Mouse (Mus musculus): ENCODE measurements around the gene Grid1.

Gene Grid1

DNA sequence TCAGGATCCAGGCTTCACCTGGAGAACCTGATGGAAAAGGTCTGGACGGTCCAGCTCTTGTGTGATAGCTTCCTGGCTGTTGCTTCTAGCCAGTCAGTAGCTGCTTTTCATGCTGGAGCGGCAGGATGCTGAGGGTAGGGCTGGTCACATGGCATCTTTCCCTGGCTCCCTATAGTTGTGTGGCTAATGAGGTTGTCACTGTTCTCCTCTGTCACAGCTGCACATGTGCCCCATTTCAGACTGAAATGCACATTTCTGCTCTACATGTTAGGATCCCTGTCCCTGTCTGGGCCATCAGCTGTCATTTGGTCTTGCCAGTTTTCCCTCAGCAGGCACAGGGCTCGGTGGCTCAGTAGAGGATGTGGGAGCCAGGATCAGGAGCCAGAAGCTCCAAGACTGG lies 17.2 kb downstream of the Grid1 start:
- DNase-seq (ENCODE audit: low read depth, low spot score) = no peak

DNA sequence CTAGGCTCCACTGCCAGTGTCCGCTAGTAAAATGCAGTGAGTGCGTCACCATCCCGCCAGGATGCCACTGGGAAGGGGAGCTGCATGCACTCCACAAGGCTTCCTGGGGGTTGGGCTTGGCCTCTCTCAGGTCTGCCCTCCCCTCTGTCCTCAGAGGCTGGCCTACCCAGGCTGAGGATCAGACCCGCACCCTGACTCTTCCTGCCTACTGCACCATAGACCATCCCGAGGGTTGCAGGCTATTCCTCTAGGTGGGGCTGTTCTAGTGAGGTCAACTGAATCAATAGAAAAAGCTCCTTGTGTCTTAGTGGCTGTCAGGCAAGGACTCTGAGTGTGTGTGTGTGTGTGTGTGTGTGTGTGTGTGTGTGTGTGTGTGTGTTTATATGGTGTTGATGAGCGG lies 19.1 kb downstream of the Grid1 start:
- no peak for DNase-seq (ENCODE audit: low read depth, low spot score)

DNA sequence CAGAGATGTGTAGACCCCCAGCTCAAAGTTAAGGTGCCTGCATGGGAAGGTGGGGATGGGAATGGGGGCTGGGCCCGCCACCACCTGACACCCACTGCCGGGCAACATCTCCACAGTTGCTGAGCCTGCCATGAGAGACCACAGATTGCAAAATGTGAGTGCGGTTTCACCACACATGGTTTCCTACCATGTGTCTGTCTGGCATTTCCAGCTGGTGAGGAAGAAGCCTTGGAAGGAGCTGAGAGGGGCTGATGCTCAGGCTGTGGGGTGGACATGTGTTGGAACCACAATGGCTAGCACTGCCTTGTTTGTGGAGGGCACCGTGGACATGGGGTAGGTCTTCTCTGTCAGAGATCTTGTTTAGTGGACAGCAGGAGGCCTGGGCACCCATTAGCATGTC lies 20.0 kb downstream of the Grid1 start:
- DNase-seq (ENCODE audit: low read depth, low spot score) = no peak

DNA sequence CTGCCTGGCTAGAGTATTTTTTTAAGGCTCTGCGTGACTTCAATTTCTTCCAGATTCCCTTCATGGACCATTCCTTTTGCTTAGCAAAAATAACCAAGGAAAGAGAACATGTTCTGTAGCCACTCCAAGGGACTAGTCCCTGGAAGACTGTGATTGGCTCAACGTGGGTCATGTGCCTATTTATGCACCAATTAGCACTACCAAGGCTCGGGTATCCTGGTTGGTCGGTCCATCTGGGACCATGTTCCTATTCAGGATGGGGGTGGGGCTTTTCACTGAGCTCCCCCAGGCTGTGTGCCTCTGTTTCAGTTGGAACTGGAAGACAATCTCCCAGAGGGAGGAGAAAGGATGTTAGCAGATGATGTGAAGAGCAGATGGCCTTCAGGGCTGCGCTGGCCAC lies 23.7 kb downstream of the Grid1 start:
- DNase-seq (ENCODE audit: low read depth, low spot score) = no peak

DNA sequence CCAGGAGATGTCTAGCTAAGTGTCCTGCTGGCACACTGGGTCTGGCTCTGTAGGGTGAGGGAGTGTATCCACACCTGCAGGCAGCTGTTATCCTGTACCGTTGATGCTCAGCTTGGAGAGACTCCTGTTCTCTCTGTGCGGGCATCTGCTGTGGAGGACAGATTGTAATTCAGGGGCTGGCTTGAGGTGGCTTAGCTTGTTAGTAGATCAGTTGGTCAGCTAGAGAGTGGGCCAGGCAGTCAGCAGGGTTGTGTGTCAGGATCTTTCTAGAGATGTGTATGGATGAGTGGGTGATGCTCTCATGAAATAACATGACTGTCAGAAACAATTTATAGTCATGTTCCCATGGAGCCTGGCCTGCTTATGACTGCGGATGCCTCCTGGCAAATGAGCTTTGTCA lies 24.3 kb downstream of the Grid1 start:
- DNase-seq (ENCODE audit: low read depth, low spot score) = no peak

DNA sequence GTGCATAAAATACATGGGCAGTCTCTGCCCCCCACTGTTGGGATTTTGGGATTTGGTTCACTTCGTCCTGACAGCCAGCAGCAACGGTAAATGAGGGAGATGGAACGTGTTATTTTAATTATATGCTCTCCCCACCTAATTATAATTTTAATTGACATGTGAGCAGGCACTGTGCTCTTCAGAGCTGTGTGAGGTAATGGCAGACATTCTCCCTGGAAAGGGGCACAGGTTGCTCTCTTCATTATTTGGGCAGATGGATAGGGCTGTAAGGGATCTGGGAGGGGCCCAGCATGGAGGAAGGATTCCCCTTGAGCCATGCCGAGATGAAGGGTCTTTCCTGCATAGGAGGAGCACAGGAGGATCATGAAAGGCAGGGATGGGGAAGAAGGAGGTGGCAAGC lies 26.9 kb downstream of the Grid1 start:
- DNase-seq (ENCODE audit: low read depth, low spot score) = no peak

DNA sequence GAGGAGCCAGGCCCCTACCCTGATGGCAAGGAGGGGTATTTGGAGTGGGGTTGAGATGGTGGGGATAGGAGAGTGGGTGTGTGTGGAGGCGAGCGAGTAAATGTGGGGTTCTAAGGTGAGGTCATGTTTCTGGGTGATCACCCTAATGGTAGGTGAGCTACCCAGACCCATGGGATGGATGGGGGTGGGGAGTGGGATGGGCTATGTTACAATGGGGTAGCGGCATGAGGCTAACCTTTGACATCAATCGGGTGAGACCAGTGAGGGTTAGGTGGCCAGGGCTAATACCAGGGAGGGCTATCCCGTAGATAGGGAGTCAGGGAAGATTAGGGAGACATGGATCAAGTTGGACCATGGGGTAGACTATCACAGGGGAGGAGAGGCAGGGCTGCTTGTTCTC lies 27.7 kb downstream of the Grid1 start:
- DNase-seq (ENCODE audit: low read depth, low spot score) = no peak

DNA sequence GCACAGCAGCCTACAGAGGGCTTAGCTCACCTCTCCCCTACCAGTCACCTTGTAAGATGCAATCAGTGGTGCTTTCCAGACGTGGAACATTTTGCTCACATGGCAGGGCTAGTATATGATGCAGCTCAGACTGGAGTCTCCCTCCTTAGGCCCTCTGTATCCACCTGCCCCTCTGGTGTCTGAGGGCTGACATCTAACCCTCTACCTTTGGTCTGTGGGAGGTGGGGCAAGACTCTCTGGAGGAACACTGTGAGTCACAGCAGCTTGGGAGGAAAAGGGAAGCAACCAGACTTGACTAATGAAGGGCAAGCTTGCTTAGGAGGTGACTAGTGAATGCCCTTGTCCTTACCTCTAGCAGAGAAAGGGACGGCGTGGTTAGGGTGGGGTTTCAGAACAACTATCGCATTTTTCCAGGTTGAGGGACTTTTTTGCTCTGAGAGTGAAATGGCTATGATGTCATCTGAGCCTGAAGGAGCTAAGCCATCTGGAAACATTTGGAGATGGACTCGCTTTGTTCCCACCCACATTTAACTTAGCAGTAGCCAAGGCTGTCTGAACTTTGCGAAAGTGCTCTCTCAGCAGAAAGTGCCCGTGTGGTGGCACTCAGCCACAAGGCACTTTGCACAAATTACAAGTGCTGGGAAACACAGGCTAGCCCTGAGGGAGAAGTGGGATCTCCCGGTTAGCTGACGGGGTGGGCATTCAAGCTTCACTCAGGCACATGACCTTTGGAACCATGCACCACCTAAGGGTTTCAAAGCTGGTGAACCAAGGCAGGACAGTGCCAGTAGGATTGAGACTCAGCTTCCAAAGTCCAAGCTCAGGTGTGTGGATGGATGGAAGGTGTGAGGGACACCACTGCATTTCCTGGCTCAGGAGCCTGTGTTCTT lies 41.2 kb downstream of the Grid1 start:
- no peak for DNase-seq (ENCODE audit: low read depth, low spot score)

DNA sequence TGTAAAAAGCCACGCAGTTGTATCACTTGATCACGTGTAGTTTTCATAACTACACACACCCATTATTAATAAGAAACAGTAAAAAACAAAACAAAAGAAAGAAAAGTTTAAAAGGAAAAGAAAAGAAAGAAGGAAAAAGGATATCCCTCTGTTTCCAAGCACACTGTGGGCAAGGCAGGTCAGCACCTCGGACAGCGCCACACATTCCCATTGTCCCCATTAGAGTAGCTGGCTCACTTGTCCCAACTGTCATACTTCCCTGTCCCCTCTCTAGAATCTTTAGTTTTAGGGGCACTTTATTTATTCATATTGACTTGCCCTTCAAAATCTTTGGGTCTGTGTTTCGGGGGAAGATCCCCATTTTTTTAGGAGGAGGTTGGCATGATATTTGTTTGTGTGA lies 47.4 kb downstream of the Grid1 start:
- no peak for DNase-seq (ENCODE audit: low read depth, low spot score)

DNA sequence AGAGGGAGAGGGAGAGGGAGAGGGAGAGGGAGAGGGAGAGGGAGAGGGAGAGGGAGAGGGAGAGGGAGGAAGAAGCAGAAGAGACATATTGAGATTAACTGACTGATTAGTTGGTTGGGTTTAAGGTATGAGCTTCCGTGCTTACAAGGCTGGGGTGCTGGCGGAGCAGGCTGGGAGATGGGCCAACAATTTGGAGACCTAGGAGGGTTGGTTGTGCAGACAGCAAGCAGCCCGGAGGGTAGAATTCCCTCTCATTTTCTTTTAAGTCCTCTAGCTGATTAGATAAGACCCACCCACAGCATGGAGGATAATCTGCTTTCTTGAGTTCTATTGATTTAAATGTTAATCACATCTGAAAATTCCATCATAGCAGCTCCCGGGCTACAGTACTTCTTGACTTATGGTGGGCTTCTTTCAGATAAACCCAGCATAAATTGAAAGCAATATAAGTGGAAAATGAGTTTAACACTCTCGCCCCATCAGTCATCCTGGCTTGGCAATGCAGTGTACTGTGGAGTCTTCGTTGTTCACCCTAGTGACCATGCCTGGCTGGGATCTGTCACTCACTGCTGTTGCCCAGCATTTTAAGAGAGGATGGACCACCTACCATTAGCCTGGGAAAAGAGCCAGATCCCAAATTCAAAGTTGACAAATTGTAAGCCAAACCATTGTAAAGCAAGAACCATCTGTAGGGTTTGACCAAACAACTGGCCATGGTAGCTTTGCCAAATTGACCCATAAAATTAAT lies 48.8 kb downstream of the Grid1 start:
- DNase-seq (ENCODE audit: low read depth, low spot score) = no peak

DNA sequence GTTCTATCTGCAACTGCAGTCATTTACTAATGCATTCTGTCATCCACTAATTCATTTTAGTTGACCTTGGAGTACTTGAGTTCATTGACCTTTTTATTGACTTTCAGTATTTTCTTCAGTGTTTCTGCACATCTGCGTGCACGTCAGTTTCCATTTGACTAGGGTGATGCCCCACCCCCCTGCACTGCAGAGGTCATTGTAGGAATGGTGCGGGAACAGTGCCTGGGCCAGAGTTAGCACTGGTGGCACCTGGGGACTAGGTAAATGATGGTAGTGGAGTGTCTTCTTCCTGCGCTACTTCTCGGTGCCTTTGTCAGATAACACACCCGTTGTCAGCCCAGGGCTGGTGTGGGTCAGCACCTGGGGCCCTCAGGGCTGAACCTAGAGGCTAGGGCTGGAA lies 60.1 kb downstream of the Grid1 start:
- no peak for DNase-seq (ENCODE audit: low read depth, low spot score)

DNA sequence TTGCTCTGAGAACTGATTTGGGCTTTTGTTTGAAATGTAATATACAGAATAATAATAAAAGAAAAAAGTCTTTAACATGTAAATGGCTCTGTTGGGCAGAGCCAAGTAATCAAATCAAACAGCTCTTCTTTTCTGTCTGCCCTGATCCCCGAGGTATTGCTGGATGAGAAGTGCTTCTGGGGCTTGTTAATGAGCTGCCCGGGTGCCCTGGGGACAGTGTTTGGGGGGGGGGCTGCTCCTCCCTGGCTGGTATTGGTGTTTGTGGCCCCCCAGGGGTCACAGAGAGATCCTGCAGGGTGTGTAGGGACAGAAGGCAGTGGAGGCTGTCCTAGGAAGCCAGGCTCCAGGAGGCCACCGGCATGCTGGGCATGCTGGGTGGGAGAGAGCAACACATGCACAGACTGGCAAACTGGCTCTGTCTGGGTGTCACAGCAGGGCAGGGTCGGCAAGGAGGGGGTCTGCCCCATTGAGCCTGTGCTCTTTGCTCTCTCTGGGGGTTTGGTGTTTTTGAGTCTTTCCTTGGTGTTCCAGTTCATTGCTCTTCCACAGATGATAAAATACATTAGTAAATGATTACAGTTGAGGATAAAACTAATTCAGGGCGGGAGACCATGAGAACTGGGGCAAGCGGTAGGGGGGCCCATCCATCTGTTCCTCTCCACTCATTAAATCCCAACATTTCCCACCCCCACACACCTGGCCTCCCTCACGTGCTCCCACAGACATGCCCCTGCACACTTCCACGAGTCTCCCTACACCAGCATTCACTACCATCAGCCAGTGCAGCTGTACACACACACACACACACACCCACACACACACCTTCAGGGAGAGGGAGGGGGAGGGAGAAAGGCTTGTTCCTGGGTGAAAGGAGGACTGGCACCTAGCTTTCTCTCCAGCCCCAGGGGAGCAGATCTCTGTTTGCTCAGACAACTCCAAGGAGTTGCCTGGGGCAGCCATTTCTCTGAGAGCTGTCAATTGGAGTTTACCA lies 60.8 kb downstream of the Grid1 start:
- no peak for DNase-seq (ENCODE audit: low read depth, low spot score)

DNA sequence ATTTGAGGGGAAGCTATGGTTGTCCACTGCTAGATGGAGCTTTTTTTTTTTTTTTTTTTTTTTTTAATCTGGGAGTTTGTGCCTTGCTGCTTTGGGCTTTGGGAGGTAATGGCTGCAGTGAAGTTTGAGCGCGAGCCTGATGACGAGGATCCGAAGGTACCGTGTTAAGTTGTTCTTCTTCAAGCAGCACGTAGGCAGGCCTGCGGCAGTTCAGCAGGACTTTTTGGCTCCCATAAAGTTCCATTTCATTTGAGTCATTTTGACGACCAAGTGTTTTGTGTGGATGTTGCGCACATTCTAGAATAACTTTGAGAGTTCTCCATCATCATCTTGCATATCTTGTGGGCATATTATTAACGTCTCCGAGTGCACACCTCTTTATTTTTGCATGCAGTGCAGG lies 64.3 kb downstream of the Grid1 start:
- DNase-seq (ENCODE audit: low read depth, low spot score) = no peak

DNA sequence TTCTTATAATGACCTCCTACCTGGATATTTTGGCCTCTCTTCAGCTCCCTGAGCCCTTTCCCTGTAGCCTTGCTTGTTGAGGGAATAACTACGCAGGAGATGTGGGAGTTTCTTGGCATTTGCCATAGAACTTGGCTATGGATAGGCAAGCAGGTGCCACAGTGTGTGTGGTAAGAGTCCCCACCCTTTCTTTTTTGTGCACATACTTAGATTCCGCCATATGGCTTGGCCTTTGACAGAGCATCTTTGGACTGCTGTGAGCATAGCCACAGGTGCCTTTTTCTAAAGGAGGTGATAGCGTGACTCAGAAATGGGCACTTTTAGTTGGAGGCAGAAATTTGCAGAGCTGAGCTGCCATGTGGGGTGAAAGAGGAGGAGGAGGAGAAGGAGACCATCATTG lies 64.7 kb downstream of the Grid1 start:
- no peak for DNase-seq (ENCODE audit: low read depth, low spot score)

DNA sequence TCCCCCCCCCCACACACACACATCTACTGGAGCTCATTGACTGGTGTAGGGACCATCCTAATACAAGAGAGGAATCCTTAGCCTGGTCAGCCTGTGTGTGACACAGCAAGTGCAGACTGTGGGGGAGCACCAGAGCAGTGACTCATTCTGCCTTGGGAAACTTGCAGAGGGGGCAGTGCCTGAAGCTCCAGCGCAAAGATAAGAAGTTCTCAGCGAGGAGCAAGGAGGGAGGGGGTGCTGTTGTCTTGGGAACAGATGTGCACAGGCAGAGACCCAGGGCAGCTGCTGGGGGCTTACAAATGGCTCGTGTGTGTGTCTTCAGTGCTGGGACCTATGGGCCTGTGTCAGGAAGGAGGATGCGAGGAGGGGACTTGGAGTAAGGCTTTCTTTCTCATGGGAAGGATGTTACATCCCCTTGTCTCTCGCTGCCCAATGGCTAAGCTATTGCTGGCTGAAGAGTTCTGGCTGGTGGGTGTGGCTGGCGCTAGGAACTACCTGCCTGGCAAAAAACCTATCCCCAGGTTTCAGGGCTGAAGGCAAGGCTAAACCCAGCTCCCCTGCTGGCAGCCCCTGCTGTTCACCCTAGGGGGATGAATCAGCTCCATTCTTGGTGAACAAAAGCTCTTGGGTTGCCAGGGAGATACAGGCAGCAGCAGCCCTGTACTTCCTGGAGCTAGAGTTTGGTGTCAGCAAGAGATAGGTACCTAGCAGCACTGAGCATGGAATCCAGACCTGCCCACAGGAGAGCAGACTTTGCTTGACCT lies 72.0 kb downstream of the Grid1 start:
- no peak for DNase-seq (ENCODE audit: low read depth, low spot score)

DNA sequence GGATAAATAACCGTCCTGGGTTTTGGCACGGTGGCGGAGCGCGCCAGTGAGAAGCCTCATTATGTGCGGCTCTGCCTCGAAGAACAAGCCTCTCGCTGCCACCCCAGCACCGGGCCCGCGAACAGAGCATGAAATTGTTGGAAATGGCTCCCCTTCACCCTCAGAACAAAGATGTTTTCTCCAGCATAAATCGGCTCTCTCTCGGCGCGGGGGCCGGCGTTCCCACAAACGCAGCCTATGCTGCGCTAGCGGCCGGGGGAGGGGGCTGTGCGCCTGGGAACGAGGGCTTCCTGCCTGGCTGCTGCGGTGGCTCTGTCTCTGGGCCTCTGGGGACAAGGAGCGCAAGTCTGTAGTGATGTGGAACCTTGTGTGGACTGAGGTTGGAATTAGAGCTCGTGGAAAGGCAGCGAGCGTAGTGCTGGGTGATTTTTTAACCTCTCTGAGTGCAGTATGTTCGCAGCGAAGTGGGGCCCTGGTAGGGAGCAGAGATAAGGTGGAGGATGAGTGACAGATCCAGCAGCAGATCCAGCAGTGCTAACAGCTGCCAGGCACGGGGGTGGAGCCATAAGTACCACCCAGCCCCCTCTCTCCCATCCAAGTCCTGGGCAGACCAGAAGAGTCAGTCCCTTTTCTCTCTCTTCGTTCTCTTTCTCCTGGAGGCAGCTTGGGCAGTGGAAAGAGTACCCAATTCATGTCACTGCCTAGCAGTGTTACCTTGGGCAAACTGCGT lies 76.5 kb downstream of the Grid1 start:
- no peak for DNase-seq (ENCODE audit: low read depth, low spot score)

DNA sequence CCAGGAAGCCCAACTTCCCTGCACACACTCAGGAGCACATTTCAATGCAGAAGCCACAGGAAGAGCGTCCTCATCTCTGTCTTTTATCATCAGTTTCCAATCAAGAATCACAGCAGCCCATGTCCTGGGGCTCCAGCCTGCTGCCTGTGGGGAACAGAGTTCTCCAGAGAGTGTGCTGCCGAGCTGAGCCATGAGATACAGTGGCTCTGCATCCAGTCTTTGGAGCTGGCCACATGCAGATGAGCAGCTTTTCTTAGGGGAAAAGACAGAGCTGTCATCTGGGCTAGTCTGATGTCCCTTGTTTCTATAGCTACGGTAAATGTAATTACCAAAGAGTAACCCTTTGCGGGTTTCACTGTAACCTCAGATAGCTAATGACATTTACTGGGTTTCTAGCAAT lies 83.9 kb downstream of the Grid1 start:
- DNase-seq (ENCODE audit: low read depth, low spot score) = no peak

DNA sequence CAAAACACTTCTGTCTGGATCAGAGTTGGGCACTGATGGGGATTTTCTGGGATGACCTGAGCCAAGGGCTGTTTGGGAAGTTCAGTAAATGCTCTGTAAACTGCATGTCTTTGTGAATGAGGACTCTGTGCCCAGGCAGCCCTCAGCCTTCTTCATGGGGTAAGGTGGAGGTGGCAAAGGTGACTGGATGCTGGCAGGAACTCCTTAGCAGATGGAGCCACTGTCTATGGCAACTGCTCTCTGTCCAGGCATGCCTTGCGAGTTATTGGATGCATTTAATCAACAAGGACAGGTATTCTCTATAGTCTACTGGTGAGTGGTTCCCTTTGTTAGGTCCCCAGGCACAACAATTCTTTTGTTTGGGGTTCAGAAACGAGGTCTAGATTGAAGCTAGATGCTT lies 85.8 kb downstream of the Grid1 start:
- DNase-seq (ENCODE audit: low read depth, low spot score) = no peak

DNA sequence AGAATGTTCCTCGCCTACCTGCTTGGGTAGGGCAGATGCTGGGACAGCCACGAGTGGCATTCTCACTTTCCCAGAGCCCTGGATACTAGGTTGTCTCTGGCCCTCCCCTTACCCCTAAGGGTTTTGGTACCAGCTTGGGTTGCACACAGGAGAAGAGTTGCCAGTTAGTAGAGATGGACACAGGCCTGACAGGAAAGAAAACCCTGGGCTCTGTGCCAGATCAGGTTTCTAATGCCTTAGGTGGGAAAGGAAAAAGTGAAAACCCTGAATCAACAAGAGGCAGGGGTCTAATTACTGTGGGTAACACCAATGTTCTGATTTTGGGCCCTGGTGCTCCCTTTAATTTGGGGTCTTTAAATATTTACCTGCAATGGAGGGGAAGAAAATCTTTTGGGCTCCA lies 88.5 kb downstream of the Grid1 start:
- no peak for DNase-seq (ENCODE audit: low read depth, low spot score)

DNA sequence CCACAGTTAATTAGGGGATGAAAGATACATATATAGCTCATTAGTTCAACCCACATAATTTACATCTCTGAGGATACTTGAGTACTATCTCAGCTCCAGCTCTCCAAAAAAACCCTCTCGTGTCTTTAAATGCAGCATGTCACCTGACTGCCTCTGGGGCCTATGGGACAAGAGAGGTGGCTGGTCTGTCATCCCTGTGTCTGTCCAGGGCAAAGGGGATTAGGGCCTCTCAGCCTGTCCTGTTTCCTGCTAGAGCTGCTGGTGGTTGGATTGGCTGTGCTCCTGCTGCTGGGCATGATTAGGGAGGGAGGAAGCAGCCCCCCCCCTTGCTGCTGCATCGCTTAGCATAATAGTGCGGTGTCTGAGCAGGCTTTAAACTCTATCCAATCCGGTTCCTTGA lies 88.9 kb downstream of the Grid1 start:
- DNase-seq (ENCODE audit: low read depth, low spot score) = no peak

DNA sequence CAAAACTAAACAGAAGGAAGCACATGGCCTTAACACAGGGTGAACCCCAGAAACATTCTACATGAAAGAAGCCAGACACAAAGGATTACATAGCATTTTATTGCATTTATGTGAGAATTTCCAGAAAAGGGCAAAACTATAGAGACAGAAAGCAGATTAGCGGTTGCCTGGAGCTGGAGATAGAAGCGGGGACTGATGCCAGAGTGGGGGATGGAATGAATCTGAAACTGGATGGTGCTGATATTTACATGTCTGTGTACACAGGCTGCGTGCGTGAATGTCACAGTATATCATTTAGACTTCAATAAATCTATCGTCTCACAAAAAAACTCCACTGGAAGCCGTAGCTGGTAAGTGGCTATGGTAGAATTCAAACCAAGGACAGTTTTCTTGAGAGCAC lies 96.4 kb downstream of the Grid1 start:
- no peak for DNase-seq (ENCODE audit: low read depth, low spot score)

All from skeletal muscle tissue, adult 2 months (tissue).